Mouse (Mus musculus) B cell, adult 62 days (primary cell): ENCODE results near the gene Styx. TPM values are rescaled to one million over a fixed set of nuclear protein-coding genes. Genes with fewer than 3 reads are reported as not detected.

Source experiments
- total RNA-seq: library from RNA; stranded (reverse); gene quantifications from 4 replicates; pipeline ENCODE4 v1.2.4, GENCODE M21; 2023

Gene Styx
- 31.2 to 40.2 TPM (median 35.4 TPM) in 4 replicates for total RNA-seq

GRCm38 (mm10) chr14:45350931-45351859, at the start of gene Styx:
TSS of gene Styx (plus strand) at chr14:45351093.

DNA sequence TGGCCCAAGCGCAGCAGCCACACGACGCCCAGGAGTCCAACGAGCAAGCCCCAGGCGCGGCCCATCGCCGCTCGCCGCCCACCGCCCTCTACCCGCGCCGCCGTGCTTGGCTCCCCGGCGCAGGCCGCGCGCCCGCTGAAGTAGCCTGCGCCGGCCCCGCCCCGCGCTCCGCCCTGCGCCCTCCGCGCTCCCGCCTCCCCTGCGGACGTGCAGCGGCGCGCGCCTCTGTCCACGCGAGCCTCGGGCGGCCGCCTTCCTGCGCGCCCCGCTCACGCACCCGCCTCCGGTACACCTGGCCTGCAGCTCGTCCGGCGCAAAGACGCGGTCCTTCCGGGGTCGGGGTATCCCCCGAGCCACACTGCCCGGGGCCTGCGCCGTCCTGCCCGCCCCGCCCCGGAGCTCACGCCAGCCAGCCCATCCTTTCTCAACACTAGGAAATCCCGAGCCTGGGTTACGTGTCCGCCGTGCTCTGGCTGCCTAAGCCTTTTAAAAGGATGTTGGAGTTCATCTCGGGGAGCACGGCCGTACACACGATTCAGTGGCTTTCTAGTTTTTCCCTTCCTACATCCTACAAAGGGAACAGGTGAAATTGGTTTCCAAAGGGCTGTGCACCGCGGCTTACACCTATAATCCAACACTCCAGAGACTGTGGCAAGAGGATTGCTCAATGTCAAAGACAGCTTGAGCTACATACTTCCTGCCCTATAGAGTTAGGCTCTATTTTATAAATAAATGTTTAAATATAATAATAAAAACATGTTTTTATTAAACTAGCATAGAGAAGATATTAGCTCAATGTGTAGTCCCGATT, 32.3 kb upstream of the Styx start, which contains the start of gene Ero1l:
Gene Ero1l (minus strand): TSS at position 346 of the 811 bp plus-strand sequence.

DNA sequence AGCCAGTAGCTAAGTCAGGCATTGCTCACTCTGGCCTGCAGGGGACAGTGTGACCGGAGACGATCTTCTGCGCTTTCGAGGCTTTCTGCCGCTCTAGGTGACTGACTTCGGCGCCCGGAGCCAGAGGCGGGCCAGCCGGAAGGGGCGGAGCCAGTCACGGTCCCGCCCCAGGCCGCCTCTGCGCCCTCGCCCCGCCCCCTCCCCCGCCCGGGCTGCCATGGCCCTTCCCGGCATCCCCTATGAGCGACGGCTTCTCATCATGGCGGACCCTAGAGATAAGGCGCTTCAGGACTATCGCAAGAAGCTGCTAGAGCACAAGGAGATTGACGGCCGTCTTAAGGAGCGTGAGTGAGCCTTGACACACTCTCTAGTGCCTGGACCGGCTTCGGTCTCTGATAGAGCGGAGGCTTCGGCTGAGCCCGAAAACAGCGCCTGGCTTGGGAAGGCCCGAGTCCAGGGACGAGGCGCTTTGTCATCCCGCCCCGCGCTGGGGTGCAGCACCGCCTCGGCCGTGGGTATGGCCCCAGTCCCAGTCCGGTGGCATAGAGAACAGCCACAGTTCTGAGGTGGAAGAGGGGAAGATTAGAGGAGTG, 21.2 kb upstream of the Styx start, which contains the start of gene Psmc6:
Gene Psmc6 (plus strand): TSS at position 200 of the 593 bp plus-strand sequence.

DNA sequence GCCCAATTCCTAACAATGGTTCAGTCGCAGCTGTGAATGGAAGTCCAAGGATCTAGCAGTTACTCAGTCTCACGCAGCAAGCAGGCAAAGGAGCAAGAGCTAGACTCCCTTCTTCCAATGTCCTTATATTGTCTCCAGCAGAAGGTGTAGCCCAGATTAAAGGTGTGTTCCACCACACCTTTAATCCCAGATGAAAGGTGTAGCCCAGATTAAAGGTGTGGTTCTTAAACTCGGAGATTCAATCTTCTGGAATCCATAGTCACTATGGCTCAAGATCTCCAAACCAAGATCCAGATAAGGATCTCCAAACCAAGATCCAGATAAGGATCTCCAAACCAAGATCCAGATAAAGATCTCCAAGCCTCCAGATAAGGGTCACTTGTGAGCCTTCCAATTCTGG, 53.9 kb downstream of the Styx start, which contains the start of gene Gnpnat1:
Gene Gnpnat1 (minus strand): TSS at position 101 of the 400 bp plus-strand sequence.

Other genes with a start within 250 kb of the Styx start
- 59.2 to 76.3 TPM (median 64.3 TPM) in 4 replicates for gene Gpr137c, start 131.4 kb upstream of the Styx start, total RNA-seq
- 253 to 286 TPM (median 269 TPM) in 4 replicates for gene Txndc16, start 130.8 kb upstream of the Styx start, total RNA-seq
- gene Ero1l, start 32.3 kb upstream of the Styx start, total RNA-seq, result 14.5 to 26.2 TPM (median 18.8 TPM) in 4 replicates
- gene Psmc6, start 21.3 kb upstream of the Styx start, total RNA-seq, result 83.3 to 107 TPM (median 94.0 TPM) in 4 replicates
- gene Gnpnat1, start 53.8 kb downstream of the Styx start, total RNA-seq, result 10.5 to 16.4 TPM (median 14.4 TPM) in 4 replicates
- gene Fermt2, start 179.0 kb downstream of the Styx start, total RNA-seq, result not detected in 4 replicates